Mouse (Mus musculus) urinary bladder, postnatal 4 days (tissue): Measurements from ENCODE around the gene Ccdc127.
A peak's percentile ranks its signal among the peaks of the same experiment; 100 is the strongest.

Source experiments
- DNase-seq, 2 experiments: peaks; one replicate each; pipeline ENCODE4 v3.0.0; 2021 to 2022; ENCODE audit warnings: low spot score in 2 of 2

Gene Ccdc127

GRCm38 (mm10) chr13:74349566-74350434, at the start of gene Ccdc127, which contains the start of gene Sdha:
Gene Ccdc127, plus strand, starts transcription at chr13:74350309.
Gene Sdha, minus strand, starts transcription at chr13:74350280.
- peak; percentile 93 to 95 for DNase-seq

GRCm38 (mm10) chr13:74300925-74301606, 49.0 kb upstream of the Ccdc127 start:
- DNase-seq: peak; percentile 50 to 76

GRCm38 (mm10) chr13:74301607-74301984, 48.5 kb upstream of the Ccdc127 start:
- peak in 1 of 2 experiments; percentile 22 for DNase-seq

GRCm38 (mm10) chr13:74302050-74303037, 47.8 kb upstream of the Ccdc127 start:
- DNase-seq: no peak

DNA sequence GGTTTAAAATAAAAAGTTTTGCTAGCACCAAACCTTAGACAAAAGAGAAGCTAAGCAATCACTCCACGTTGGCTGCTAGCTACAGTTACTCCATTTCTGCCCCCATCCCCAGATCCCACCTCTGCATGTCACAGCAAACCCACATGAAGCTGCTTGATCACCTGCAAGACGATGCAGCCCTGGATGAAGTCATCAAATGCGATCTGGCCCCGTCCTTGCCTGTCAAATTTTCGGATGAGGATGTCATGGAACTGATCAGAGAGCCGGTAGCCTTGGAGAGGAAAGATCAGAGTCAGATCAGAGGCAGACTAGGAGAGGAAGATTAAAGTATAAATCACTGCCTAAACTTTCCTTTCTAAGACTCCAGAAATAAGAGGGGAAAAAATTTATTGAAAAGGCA, 44.7 kb upstream of the Ccdc127 start:
- no peak for DNase-seq

GRCm38 (mm10) chr13:74305780-74306179, 44.3 kb upstream of the Ccdc127 start:
- DNase-seq: no peak

GRCm38 (mm10) chr13:74314616-74315015, 35.5 kb upstream of the Ccdc127 start:
- no peak for DNase-seq

GRCm38 (mm10) chr13:74316386-74316785, 33.7 kb upstream of the Ccdc127 start:
- DNase-seq: no peak

DNA sequence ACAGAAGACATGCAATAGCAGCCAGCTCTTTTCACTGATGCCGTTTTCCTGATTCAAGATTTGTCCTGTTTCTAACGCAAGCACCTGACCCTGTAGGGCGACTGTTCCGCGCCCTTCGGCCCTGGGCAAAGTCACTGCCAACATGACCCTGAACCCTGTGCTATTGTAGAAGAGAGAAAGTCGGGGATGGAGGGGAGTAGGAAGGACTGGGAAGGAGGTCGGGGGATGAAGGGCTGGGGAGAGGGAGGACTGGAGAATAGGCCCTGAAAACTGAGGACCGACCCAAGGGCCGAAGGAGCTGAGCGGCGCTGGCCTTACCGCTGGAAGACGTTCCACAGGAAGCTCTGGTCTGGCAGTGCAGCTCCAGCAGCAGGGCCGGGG, 33.3 kb upstream of the Ccdc127 start:
- no peak for DNase-seq

DNA sequence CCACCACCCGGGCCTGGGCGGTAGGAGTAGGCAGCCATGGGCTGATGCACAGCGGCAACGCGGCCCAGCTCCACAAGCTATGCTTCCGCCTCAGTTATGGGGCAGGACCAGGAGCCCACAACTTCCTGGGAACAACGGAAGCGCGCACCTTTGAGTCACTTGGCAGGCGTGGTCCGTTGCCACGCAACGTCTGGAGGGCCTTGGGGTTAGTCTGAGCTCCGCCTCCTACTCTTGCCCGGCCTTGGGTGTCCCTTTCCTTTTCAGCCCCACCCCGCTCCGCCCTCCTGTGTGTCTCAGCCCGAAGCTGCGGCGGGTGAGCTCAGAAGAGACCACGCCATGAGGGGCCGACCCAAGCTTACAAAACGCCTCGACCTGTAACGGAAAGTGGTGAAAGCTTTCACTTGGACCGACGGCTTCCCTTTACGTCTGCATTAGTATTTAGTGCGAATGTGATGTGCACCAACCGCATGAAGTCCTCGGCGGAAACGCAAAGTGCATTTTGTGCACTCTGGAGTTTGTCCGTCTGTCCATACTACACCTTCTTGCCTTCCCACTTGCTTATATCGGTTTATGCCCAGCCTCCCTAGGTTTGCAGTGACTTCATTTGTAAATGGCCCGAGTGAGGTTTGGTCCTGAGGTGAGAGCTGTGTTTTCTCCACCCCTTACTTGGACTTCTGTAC, 32.8 kb upstream of the Ccdc127 start, which contains the start of gene Pdcd6:
Gene Pdcd6, minus strand, starts transcription at position 411 of the 680 bp plus-strand sequence.
- peak; percentile 90 to 93 for DNase-seq

GRCm38 (mm10) chr13:74329321-74329720, 20.8 kb upstream of the Ccdc127 start:
- DNase-seq: no peak

- DNase-seq: no peak
Measured at GRCm38 (mm10) chr13:74341036-74341435, 9.1 kb upstream of the Ccdc127 start.

GRCm38 (mm10) chr13:74350435-74350906, 362 bp downstream of the Ccdc127 start:
- DNase-seq: no peak

DNA sequence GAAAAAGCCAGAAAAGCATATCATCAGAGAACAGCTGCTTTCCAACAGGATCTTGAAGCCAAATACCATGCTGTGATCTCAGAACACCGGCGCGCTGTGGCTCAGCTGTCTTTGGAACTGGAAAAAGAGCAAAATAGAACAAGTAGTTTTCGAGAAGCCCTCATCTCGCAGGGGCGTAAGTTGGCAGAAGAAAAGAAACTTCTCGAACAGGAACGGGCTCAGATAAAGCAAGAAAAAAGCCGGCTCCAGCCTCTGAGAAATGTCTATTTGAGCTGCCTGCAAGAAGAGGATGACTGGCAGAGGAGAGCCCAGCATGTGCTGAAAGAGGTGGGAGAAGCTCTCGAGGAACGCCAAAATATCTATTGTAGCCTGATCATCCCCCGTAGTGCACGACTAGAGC, 6.4 kb downstream of the Ccdc127 start:
- no peak for DNase-seq

DNA sequence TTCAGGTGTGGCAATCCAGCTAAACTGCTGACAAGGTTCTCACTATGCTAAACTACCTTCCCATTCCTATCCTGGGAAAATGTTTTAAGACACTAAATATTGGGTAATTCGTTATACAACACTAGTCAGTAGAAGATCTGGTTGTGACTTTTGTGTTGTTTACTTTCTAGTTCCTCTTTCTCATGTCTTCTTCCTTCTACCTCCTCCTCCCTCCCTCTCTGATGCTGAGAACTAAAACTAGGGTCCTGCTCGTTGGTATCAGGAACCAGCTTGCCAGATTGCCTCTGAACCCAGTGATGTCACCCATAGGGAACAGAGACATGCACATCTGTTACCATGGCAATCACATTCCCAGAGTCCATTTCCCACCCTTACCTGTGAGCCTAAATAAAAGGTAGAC, 12.1 kb downstream of the Ccdc127 start:
- DNase-seq: no peak

DNA sequence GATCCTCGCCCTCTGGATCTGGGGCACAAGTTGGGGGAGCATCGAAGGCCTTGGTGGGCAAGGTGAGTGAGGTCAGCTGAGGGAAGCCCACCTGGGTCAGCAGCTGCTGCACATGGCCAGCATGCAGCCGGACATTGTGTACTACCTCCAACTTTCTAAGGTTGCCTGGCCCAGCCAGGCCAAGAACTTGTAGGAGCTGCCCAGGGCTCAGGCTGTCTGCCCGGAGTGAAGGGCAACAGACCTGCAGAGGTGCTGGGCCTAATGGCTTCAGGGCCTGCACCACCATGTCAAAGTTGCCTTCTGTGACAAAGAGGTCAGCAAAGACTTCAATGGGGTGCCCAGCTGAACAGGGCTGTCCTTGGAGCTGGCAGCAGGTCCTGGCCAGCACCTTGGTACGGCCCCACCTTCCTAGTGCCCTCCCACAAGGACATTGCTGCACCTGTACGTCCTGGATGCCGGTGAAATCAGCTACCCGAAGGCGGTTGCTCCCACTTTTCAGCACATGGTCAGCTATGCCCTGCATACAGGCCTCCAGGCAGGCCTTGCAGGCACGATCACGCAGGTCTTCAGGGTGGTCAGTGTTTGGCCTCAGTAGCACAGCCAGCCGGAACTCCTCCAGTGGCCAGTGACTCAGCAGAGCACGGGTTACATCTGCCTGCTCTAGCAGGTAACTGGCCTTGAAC, 13.2 kb downstream of the Ccdc127 start:
- DNase-seq: no peak

DNA sequence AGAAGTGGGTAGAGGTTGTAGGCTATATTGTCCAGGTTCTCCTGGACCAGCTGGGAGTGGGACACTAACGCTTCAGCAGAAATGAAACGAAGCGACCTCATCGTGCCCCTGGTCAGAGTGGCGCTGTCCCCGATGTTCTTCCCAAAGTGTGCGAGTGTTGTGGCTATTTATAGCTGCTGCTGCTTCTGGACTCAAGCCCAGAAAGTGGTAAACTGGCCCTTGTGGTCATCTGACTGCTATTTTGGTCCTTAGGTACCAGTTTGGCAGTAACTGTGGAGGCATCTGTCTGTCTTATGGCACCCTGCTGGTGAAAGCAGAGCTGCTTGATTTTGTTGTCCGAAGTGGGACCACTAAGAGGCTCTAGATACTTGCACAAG, 13.7 kb downstream of the Ccdc127 start, which contains the start of gene Lrrc14b:
Gene Lrrc14b, minus strand, starts transcription at position 147 of the 377 bp plus-strand sequence.
- no peak for DNase-seq

DNA sequence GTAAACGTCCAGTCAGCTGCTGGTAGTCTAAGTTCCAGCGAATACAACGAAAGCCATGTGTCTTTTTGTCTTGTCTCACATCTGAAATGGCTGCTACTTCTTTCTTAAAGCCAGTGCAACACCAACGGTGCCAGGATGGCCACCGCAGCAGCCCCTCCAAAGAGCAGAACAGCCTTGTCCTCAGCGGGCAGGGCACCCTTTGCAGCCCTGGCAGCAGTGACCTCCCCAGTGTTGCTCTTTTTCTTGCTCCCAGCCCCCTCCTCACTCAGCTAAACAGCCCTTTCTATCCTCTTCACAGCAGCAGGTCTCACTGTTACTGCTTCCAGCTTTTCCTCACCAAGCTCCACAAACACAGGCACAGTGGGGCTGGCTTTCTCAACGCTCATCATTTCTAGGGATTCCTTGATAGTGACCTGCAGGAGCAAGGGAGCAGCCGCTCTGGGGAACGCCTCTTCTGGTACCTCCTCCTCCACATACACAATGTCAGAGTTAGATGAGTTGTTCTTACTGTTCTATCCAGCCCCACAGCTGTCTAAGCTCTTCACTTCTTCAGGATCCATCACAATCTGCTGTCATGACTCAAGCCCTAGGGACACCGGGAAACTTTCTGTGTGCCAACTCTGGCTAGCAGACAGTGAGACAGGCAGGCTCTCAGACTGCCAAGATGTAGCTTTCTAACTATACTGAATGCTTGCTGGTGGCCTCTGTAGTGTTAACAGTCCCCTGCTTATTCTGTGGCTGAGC, 31.6 kb downstream of the Ccdc127 start:
- no peak for DNase-seq

DNA sequence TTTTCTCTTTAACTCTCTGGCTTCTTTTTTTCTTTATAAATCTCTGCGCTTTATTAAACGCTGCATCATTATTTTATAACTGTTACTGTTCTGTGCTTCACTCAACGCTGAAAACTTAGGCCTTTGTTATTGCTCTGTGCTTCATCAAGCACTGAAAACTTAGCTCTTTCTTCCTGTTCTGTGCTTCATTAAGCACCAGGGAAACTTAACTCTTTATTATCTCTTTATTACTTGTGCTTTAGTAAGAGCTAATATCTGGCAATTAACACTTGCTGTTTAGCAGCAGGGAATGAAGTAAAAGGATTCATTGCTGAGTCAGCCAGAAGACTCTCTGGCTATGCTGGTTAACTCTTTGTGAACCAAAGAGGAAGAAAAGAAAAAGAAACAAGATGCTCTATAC, 32.2 kb downstream of the Ccdc127 start:
- DNase-seq: no peak

GRCm38 (mm10) chr13:74389730-74390129, 39.6 kb downstream of the Ccdc127 start:
- no peak for DNase-seq
